Mouse (Mus musculus) layer of hippocampus, postnatal 25 days (tissue): ENCODE measurements at regions not wholly inside any gene's neighbourhood (a gene's known extent, or its start where the extent isn't known, plus 50 kb on each side); places are given as distances from the start of the nearest gene placed in this dataset.
A peak's percentile ranks its signal among the peaks of the same experiment; 100 is the strongest.
"Not testable (repeated sequence)": the region's sequence is repeated elsewhere in the genome, so short reads cannot be mapped to it uniquely, and the experiment has no call there.

ENCODE experiments used
- DNase-seq, 2 experiments: peaks; one replicate each; pipeline ENCODE4 v3.0.0; 2022; ENCODE audit warnings: mixed read lengths in 2 of 2, low spot score in 1 of 2; ENCODE audit errors: extremely low spot score in 1 of 2

DNA sequence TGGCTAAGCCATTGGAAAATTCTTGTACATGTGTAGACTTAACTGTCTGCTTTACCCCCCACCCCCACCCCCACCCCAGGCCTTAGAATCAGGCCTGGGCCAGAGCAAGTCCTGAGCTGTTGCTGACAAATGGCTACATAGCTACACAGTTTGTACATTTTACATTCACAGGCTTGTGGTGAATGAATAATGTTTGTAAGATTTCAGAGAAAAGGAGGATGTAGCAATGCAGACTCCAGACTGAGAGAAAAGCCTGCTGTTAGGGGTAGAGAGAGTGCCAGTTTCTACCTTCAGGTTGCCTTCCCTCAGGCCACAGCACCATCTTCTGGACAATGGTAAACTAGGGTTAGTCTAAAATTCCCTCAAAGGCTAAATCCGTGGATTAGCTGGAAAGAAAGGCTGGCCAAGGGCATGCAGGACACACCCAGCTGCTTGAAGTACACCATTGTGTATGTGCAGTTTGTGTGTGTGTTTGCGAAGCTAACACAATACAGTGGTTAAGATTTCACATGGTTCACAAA, 94.5 kb upstream of the Zfp706 start:
- no peak for DNase-seq

DNA sequence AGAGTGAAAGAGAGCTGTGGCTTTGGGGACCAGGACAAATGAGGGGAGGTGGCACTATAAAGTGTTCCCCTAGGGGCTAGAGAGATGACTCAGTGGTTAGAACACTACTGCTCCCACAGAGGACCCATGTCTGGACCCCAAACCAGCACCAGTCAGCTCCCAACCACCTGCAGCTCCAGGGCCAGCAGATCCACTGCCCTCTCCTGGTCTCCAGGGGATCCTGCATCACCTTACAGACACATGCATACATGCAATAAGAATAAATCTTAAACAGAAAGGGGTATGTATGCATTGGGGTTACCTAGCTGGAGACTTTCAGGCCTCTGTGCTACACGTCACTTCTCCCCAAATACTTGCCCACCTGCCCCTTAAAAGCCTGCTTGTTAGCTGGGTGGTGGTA, 93.8 kb upstream of the Zfp706 start:
- DNase-seq = no peak

DNA sequence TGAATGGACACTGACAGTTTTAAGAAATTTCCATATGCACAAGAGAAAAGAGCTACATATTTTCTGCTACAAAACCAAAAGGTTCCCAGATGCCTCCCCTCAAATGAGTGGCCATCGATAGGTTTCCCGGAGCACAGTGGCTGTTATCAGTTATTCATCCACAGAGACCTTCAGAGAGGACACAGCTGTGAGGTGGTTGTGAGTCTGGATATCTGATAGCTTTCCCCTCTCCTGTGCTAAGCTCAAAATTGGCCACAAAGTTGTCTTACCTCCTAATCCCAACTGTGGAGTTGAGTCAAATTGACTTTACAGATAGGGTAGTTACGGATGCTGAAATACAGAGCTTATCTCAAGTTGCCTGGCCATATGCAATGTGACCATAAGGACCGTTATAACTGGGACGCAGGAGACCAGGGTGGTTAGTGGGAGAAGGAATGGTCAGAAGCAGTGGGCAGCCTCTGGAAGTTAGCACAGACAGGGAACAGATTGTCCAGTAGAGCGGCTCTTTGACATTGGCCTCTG, 93.3 kb upstream of the Zfp706 start:
- DNase-seq = no peak

DNA sequence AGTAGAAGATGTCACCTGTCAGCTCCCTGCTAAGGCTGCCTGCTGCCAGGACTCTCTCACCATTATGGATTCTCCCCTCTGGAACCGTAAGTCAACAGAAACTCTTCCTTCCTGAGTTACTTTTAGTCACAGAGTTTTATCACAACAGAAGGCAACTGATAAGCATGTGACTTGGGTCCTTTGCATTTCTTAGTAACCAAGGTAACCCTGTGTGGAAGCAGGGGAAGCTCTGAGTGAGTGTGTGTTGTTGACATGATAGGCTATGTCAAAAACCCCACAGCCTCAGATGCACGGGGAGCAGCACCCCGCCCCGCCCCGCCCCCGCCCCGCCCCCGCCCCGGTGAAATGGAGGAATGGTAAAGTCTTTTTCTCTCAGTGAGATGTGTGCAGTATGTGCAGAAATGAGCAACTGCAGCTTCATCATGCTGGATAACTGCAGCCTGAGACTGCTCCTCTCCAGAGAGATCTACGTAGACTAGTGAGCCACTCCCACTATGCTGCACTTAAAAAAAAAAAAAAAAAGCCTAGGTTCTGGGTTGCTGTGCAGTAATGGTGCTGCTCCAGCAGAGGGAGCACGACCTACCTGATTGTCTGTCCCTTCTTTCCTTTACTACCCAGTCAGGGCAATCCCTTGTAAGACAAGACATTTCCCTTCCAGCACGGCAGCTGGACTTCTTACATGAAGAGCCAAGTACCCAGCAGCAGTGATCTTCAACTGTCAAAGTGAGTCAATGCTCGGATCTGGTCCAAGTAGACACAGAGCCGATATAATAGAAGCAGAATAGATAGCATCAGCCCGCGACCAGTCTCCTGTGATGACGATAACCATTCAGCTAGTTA, 92.6 kb upstream of the Zfp706 start:
- DNase-seq = peak in 1 of 2 experiments; percentile 61

GRCm38 (mm10) chr15:37099176-37099575, 91.6 kb upstream of the Zfp706 start:
- no peak for DNase-seq

GRCm38 (mm10) chr15:37097426-37097825, 89.9 kb upstream of the Zfp706 start:
- DNase-seq = no peak

DNA sequence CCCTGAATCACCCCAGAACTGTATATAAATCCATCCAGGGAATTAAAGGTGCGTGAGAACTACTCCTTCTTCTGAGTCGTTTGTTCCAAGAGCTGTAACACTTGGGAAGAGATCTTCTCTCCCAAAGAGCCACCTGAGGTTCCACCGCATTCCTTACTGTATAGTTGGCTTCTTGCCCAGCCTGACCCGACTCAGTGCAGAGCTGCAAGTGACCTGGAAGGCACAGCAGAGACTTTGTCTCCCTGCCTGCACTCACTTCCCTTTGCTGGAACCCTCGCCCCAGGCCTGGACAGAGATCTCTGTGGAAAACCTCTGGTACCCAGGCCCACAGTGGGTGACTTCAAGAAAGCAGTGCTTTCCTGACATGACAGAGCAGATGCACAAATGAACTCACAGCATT, 83.6 kb upstream of the Zfp706 start:
- DNase-seq = not testable (repeated sequence)

GRCm38 (mm10) chr15:37083726-37084125, 76.2 kb upstream of the Zfp706 start:
- DNase-seq = no peak

DNA sequence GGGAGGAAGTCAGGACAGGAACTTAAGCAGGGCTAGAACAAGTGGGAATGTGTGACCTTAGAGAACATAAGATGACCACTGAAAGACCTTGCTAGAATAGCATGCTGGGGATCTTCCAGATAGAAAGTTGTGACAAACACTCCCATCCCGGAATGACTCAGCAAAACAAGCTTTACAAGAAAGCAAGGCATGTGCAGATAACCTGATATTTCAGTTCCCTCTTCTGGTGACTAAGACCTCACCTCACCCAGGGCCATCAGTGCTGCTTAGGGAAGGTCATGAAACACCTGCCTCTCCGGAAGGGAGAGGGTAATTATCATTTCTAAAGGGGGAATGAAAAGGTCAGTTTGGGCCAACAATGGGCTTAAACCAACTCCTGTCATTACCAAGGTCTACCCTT, 74.3 kb upstream of the Zfp706 start:
- DNase-seq = no peak

- DNase-seq = no peak
Observed at GRCm38 (mm10) chr15:37080931-37081330, 73.4 kb upstream of the Zfp706 start.

- DNase-seq = no peak
Observed at GRCm38 (mm10) chr15:37080395-37080794, 72.8 kb upstream of the Zfp706 start.

DNA sequence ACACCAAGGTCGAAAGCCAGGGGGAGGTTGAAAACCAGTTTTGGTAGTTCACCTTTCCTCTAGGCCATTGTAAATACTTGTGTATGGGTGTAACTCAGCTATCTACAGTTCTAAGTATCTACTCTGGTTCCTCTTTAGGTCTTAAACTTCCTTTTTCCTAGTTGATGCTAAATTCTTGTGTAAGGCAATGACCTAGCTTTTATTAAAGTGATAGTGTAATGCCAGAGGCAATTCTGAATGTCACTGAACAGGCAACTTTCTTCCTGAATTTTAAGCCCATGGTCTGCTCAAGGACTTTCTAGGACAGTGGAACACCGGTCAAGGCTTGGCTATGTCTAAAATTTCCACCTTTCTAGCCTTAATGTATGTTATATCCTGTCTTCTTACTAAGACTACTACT, 66.6 kb upstream of the Zfp706 start:
- not testable (repeated sequence) for DNase-seq

GRCm38 (mm10) chr15:37072202-37072862, 64.8 kb upstream of the Zfp706 start:
- no peak for DNase-seq

DNA sequence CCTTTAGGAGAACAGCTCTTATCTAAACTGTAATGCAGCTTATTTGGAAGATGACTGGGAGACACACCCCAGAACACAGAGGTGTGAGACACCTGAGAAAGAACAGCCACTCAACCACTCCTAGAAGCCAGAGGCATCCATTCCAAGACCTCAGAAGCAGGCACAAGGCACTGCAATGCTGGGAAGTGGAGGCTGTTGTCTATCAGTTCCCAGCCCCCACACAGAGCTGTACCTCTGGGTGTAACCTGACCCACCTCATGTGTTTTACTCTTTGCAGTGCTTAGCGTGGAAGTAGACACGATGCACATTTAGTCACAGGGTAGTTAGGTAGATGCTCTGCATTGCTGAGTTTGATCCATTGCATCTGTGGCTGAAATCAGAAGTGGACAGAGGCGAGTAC, 62.6 kb upstream of the Zfp706 start:
- no peak for DNase-seq

DNA sequence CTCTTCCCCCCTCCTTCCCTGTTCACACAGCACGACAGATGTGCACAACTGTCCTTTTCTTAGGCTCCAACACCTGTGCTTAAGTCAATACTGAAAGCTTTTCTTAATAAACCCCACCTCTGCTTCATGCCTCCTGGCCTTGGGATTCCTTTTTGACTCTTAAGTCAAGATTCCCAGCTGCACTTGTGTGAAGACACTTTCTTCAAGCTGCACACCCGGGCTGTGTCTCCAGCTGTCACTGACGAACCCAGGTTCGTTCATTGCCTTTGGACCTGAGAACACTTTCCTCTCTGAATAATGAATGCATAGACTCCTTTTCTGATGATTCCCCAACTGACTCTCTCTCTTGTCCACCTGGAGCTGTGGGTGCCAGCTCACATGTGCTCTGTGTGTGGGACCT, 59.8 kb upstream of the Zfp706 start:
- no peak for DNase-seq

DNA sequence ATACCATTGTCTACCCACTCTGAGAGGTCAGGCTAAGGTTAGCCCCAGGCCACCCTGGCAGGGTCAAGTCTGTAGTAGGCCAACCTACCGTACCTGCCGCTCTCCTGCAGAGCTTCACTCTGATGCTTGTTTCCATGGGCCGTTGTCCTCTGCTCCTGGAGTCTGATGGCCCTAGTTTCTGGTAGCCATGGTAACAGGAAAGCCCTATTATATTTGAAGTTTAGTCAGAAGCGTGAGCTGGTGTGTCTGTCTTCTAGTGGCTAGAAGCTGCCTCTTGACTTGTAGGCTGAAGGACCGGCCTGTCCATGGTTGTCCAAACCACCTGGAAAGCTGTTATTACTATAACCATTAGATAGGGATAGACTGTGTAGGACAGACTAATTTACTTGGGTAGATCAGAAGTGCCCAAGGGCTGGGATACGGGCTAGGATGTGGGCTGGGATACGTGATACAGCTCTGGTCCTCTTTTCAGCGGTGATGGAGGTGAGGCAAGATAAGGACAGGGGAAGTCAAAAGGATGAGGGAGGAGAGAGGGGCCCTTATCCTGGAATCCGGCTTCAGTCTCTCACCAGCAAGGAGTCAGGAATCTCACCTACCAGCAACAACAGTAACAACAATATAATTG, 58.5 kb upstream of the Zfp706 start:
- no peak for DNase-seq

DNA sequence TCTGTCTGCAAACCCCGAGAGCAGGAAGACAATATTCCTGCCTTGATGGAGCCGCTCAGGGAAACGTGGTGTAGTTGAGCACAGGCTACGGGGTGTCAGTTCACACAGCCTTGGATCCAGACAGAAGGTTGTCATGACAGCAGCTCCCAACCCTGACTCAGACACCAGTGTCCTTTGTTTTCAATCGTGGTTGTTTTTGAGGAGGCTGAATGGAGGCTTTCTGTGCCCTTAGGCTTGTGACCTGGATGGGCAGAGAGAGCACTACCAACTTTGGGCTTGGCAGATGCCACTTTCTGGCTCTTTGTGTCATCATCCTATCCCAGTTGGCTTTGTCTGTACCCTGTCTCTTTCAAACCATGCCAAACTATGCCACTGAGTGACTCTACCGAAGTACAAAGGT, 57.8 kb upstream of the Zfp706 start:
- no peak for DNase-seq

- DNase-seq = no peak
Observed at GRCm38 (mm10) chr15:37063781-37064383, 56.3 kb upstream of the Zfp706 start.

DNA sequence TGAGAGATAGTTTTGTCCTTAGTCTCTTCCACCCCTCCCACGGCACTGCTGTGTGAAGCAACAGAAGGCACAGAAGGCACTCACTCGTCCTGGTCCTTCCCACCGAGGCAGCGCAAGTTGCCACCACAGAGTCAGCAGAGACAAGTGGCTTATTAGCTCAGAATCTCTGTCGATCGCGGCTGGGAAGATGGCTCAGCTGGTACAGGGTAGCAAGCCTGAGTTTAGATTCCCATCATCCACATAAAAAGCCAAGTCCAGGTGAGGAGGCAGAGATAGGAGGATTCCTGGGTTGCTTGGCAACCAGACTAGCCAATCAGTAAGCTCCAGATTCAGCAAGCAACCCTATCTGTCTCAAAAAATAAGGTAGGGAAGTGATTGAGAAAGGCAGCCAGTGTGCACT, 55.0 kb upstream of the Zfp706 start:
- DNase-seq = no peak

DNA sequence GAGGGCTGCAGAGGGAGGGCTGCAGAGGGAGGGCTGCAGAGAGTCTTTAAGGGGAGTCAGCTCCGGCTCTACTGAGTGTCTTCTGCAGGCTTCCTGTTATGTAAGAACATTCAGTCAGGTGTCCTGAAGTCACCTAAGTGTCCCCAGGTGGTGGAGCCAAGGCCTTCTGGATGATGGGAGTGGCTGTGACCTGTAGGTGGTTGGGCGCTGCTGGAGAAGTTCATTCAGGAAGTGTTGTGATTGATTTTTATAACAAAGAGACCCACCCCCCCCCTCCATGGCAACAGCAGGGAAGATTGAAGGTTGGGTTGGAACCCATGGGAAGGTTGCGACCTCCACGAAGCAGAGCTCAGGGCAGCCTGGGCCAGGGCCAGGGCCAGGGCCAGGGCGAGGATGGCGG, 53.9 kb upstream of the Zfp706 start:
- no peak for DNase-seq

GRCm38 (mm10) chr15:37060831-37061230, 53.3 kb upstream of the Zfp706 start:
- DNase-seq = no peak
